Mouse (Mus musculus) megakaryocyte, embryonic 14.5 days (primary cell): ENCODE data around the gene Wnt9a. TPM values are rescaled to one million over a fixed set of nuclear protein-coding genes. Genes with fewer than 3 reads are reported as not detected.

Experiments
- H3K27me3 ChIP-seq: replicated peaks from 2 replicates; pipeline ENCODE3; 2012; ENCODE audit warnings: inconsistent platforms
- H3K36me3 ChIP-seq: replicated peaks from 2 replicates; pipeline ENCODE3; 2012; ENCODE audit warnings: low read length, inconsistent platforms, mixed read lengths
- H3K4me1 ChIP-seq: 2 replicates; pipeline ENCODE4 v1.6.1; 2012; ENCODE audit warnings: inconsistent platforms
- H3K4me3 ChIP-seq: replicated peaks from 2 replicates; pipeline ENCODE3; 2012; ENCODE audit warnings: moderate library complexity, mild to moderate bottlenecking, inconsistent platforms
- H3K9me3 ChIP-seq: 2 replicates; pipeline ENCODE4 v1.6.1; 2012; ENCODE audit warnings: inconsistent platforms
- FLI1 ChIP-seq: IDR thresholded peaks from 2 replicates; pipeline ENCODE4 v1.6.1; 2012; ENCODE audit warnings: low read length, inconsistent platforms, mixed read lengths
- GATA1 ChIP-seq: IDR thresholded peaks from 3 replicates; pipeline ENCODE4 v1.6.1; 2012; ENCODE audit warnings: mixed read lengths, low read length, inconsistent platforms, borderline replicate concordance
- polyA plus RNA-seq: library from polyadenylated mRNA; stranded (reverse); fragments of >175 nt; gene quantifications from 2 replicates; pipeline ENCODE4 v1.2.3, GENCODE M21; 2012; ENCODE audit warnings: low replicate concordance; ENCODE audit not compliant: insufficient read depth

The Wnt9a gene
- polyA plus RNA-seq, 1 experiment: not detected

DNA sequence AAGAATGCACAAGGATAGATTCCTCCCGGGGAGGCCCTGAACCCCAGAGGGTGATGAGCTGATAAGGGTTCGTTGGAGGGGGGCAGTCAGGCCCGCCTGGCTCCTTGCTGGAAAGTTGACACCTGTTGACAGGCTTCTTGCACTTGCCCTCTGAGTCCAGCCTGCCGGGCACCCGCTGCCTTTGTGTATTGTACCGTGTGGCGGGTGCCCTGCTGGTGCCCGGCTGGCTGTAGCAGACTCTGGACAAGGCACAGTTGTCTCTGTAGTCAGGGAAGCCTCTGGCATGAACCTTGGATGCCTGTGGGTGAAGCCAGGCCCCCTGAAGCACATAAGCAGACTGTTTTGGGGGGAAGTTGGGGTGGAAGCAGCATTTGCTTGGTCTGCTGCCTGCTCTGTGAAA lies 5.8 kb downstream of the Wnt9a start:
- Histone ChIP-seq H3K36me3 (no peaks in the 10 kb centered on the region), H3K9me3 (no peaks in the 10 kb centered on the region), H3K27me3 (peaks cover 100% of the 10 kb centered on the region), H3K4me1 (peaks cover 8% of the 10 kb centered on the region), H3K4me3 (no peak overlapping the region)
- TF ChIP-seq GATA1 (no peak), FLI1 (no peak)

DNA sequence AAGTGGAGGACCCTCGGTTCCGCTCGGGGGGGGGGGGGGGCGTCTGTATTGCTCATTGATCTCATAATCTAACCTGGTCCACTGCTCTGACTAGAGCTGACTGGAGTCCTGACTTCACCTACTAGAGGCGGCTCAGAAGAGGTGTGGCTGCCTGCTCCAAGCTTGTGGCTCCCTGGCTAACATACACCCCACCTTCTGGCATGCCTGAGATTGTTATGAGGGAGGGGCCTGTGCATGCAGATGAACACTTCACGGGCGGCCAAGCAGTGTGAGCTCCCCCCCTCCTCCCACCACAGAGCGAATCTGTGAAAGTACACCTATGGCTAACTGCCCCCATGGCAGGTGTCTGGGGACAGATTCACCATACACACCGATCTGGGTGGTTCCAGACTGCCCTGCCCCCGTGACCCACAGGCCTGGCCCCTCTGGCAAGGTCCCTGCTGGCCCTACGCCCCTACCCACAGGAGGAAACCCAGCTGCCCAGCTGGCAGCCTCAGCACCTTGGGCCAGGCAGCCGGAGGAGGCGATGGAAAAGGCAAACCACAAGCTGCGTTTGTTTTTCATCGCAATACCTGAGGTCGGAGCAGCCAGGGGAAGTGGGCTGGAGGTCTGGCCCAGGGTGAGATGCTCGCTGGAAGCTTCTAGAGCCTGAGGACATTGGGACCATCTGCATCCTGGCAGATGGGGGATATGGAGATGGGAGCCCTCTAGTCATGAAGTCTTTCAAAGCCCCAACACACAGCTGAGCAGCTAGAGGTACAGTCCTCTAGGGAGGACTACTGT lies 6.5 kb downstream of the Wnt9a start:
- no peak overlapping the region for H3K4me3 ChIP-seq
- H3K27me3 ChIP-seq: peaks cover 100% of the 10 kb centered on the region
- TF ChIP-seq FLI1 (no peak), GATA1 (no peak)
- H3K36me3 ChIP-seq: no peaks in the 10 kb centered on the region
- peaks cover 2% of the 10 kb centered on the region; the same call in 1 of the 2 replicates for H3K4me1 ChIP-seq
- no peaks in the 10 kb centered on the region for H3K9me3 ChIP-seq

DNA sequence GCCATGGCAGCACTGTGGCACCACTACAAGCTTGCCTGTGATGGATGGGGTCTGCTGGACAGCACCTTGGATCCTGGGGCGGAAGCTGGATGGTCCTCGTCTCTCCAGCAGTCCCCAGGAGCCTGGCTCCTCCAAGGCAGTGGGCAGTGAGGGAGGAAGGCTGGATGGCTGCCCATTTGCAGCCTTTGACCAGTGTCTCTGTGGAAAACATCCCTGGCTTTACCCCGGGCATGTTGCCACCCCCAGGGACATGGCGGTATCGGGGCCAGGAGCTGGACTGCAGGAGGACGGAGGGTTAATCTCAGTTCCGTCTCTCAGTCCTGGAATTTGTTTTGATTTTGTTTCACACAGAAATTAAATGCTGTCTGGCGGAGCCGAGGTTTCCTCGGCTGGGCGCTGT lies 7.2 kb downstream of the Wnt9a start:
- Histone ChIP-seq H3K4me1 (no peaks in the 10 kb centered on the region), H3K9me3 (no peaks in the 10 kb centered on the region), H3K27me3 (peaks cover 99% of the 10 kb centered on the region), H3K36me3 (no peaks in the 10 kb centered on the region), H3K4me3 (no peak overlapping the region)
- no peak for TF ChIP-seq FLI1
- TF ChIP-seq GATA1: no peak

DNA sequence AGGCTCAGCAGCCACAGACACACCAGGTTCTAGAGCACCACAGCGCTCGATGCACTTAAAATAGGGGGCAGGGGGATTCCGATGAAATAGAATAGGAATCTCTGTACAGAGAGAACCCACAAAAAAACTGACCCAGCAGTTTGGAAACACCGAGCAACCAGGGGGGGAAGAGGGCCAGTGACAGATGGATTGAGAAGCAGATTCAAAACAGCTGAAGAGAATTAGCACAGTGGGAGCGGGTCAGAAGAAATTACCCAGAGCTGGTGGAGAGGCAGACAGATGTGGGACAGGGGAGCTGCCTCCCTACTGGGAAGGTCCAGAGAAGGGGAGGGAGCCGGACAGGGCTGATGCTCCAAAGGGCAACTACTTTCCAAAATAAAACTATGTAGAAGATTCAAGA lies 9.8 kb downstream of the Wnt9a start:
- Histone ChIP-seq H3K4me1 (no peaks in the 10 kb centered on the region), H3K4me3 (no peak overlapping the region), H3K9me3 (peaks cover 9% of the 10 kb centered on the region), H3K36me3 (no peaks in the 10 kb centered on the region), H3K27me3 (peaks cover 89% of the 10 kb centered on the region)
- TF ChIP-seq FLI1: no peak
- no peak for TF ChIP-seq GATA1

DNA sequence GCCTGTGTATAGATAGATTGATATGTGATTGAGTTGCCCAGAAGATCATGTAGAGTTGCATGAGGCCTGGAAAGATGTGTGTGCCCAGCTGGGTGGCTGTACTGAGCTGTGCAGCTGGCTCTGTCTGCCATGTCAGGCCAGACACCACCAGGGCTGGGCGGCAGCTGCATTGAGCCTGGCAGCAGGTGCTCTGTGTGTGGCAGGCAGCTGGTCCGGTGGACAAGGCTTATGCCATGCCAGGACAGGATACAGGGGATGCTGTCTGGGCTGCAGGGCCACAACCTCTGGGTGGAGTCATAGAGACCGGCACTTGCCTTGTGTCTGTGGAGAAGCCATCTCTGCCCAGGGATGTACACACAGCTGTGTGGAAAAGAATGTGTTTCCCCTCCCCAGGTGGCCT lies 16.3 kb downstream of the Wnt9a start:
- H3K27me3 ChIP-seq: peaks cover 68% of the 10 kb centered on the region

DNA sequence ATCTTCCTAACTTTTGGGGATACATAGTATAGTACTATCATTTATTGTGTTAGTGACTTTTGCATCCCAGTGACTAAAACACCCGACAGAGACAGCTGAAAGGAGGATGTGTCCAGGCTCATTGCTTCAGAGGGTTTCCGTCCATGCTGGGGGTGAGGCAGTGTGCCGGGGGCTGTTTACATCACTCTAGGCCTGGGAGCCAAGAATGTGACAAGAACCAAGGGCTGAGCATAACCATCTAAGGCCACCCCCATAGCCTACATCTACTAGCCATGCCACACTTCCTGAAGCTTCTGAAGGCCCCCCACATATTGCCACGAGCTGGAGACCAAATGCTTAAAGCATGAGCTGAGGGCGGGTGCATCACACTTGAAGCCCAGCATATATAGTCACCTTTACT lies 18.0 kb downstream of the Wnt9a start:
- Histone ChIP-seq H3K4me3 (no peak overlapping the region), H3K27me3 (peaks cover 75% of the 10 kb centered on the region), H3K36me3 (no peaks in the 10 kb centered on the region), H3K9me3 (peaks cover 14% of the 10 kb centered on the region), H3K4me1 (no peaks in the 10 kb centered on the region)
- TF ChIP-seq GATA1: no peak
- TF ChIP-seq FLI1: no peak

More for the DNA sequence above, 16.3 kb downstream of the Wnt9a start:
- H3K4me3 ChIP-seq: peak overlapping the region; percentile 10
- peaks cover 14% of the 10 kb centered on the region for H3K9me3 ChIP-seq
- no peaks in the 10 kb centered on the region for H3K36me3 ChIP-seq
- no peaks in the 10 kb centered on the region for H3K4me1 ChIP-seq
- TF ChIP-seq FLI1 (no peak), GATA1 (no peak)

DNA sequence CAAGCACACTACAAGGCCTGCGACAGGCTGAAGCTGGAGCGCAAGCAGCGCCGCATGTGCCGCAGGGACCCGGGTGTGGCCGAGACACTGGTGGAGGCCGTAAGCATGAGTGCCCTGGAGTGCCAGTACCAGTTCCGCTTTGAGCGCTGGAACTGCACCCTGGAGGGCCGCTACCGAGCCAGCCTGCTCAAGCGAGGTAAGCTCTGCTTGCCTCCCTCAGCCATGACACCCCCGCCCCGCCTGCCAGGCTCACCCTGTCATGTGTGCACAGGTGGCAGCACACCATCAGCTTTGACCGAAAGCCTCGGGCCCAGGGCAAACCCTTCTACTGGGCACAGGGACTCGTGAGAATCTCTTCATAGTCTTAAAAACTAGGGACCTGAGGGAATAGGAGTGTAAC lies 20.9 kb downstream of the Wnt9a start:
- no peaks in the 10 kb centered on the region for H3K9me3 ChIP-seq
- TF ChIP-seq FLI1: no peak
- TF ChIP-seq GATA1: no peak
- H3K36me3 ChIP-seq: no peaks in the 10 kb centered on the region
- no peaks in the 10 kb centered on the region; the same call in 1 of the 2 replicates for H3K4me1 ChIP-seq
- no peak overlapping the region for H3K4me3 ChIP-seq
- peaks cover 80% of the 10 kb centered on the region for H3K27me3 ChIP-seq

DNA sequence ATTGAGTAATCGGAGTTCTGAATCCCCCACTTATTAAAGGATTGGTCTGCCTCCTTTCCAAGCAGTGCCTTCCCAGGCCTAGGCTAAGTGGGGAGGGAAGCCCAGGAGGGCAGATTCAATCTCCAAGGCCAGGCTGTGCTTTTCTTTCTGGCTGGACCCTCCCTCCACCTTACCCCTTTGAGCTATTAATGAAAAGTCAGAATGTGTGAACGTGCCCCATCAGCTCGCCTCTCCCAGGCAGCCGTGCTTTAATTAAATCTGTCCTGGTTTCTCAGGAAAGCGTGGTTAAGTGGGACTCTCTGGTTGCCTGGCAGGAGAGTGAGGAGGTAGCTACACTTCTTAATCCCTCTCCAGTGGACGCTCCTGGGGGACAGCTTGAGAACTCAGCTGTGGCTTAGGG lies 22.9 kb downstream of the Wnt9a start:
- Histone ChIP-seq H3K4me3 (no peak overlapping the region), H3K4me1 (no peaks in the 10 kb centered on the region; the same call in 1 of the 2 replicates), H3K27me3 (peaks cover 83% of the 10 kb centered on the region), H3K36me3 (no peaks in the 10 kb centered on the region), H3K9me3 (no peaks in the 10 kb centered on the region)
- no peak for TF ChIP-seq FLI1
- no peak for TF ChIP-seq GATA1

DNA sequence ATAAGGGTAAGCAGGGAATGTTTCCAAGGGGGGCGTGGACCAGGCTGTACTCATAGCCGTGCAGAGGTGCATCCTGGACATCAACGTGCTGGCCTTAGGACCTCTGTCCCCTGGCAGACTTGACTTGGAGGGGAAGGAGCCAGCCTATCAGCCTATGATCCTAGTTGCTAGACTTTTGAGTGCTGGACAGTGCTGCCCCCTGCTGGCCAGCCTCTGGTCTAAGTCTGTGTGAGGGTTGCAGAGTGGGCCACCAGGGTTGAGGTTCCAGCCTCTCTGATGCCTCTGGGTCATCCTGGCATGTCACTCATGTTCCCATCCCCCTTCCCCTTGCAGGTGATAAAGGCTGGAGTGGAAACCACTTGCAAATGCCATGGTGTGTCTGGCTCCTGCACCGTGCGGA lies 23.8 kb downstream of the Wnt9a start:
- Histone ChIP-seq H3K36me3 (no peaks in the 10 kb centered on the region), H3K27me3 (peaks cover 86% of the 10 kb centered on the region)

DNA sequence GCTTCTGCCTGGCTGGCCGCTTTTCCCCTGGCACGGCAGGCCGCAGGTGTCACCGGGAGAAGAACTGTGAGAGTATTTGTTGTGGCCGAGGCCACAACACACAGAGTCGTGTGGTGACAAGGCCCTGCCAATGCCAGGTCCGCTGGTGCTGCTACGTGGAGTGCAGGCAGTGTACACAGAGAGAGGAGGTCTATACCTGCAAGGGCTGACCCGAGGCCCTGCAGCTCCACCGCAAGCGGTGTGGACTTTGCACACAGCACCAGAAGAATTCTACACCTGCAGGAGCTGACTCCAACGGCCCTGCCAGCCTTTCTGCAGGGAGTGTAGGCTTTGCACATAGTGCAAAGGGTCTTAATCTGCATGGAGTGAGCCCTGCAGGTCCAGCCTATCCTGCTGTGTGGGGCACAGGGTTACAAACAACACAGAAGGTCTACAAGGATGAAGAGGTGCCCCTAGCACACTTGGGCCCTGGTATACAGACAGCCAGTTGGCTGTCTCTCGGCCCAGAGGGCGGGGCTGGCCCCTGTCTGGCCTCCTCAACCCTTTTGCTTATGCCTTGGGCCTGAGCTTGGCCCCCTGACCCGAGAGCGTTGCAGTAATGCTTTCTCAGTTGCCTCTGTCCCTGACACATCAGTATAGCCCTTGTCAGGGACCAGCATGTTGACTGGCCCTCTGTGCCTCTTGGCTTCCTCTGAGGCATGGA lies 24.6 kb downstream of the Wnt9a start:
- peaks cover 89% of the 10 kb centered on the region for H3K27me3 ChIP-seq

More for the DNA sequence above, 23.8 kb downstream of the Wnt9a start:
- no peak overlapping the region for H3K4me3 ChIP-seq
- no peaks in the 10 kb centered on the region for H3K9me3 ChIP-seq
- no peaks in the 10 kb centered on the region; the same call in 1 of the 2 replicates for H3K4me1 ChIP-seq
- TF ChIP-seq FLI1 (no peak), GATA1 (no peak)

More for the DNA sequence above, 24.6 kb downstream of the Wnt9a start:
- Histone ChIP-seq H3K4me3 (no peak overlapping the region), H3K9me3 (no peaks in the 10 kb centered on the region), H3K4me1 (no peaks in the 10 kb centered on the region; the same call in 1 of the 2 replicates), H3K36me3 (no peaks in the 10 kb centered on the region)
- no peak for TF ChIP-seq GATA1
- no peak for TF ChIP-seq FLI1
